Mouse (Mus musculus) embryonic facial prominence, embryonic 10.5 days (tissue): ENCODE measurements around the gene Olr1. TPM values are rescaled to one million over a fixed set of nuclear protein-coding genes. Genes with fewer than 3 reads are reported as not detected.
"Not testable (repeated sequence)": the region's sequence is repeated elsewhere in the genome, so short reads cannot be mapped to it uniquely, and the experiment has no call there.

Experiments
- DNase-seq: peaks from one replicate; pipeline ENCODE4 v3.0.0-alpha.2; 2017; ENCODE audit warnings: low spot score
- H3K27ac ChIP-seq: fragments of 300-500 bp; sonication (generic); replicated peaks from 2 replicates; pipeline ENCODE4 v1.5.1; 2016; ENCODE audit warnings: mild to moderate bottlenecking
- H3K27me3 ChIP-seq: fragments of 300-500 bp; sonication (generic); replicated peaks from 2 replicates; pipeline ENCODE4 v1.6.1; 2016; ENCODE audit warnings: low read depth, mild to moderate bottlenecking; ENCODE audit not compliant: poor library complexity, severe bottlenecking
- H3K36me3 ChIP-seq: fragments of 300-500 bp; sonication (generic); replicated peaks from 2 replicates; pipeline ENCODE4 v1.6.1; 2016; ENCODE audit warnings: mild to moderate bottlenecking, moderate library complexity
- H3K4me1 ChIP-seq: fragments of 300-500 bp; sonication (generic); 2 replicates; pipeline ENCODE4 v1.6.1; 2016
- H3K4me3 ChIP-seq: fragments of 300-500 bp; sonication (generic); 2 replicates; pipeline ENCODE4 v1.5.1; 2016; ENCODE audit warnings: mild to moderate bottlenecking, moderate library complexity
- H3K9me3 ChIP-seq: fragments of 300-500 bp; sonication (generic); 2 replicates; pipeline ENCODE4 v1.6.1; 2016; ENCODE audit warnings: mild to moderate bottlenecking
- WGBS: fragments of 180-500 bp; shearing (Covaris S2); methylation state at CpG from one replicate; pipeline ENCODE4 v1.1.7; 2016; 5-methylcytosine and 5-hydroxymethylcytosine counted together
- polyA plus RNA-seq: library from polyadenylated mRNA; unstranded; fragments of >200 nt; fragmentation: Nextera tagmentation; extraction: Ambion mirVana; gene quantifications from 2 replicates; pipeline ENCODE4 v1.2.1, GENCODE M21; 2016

The Olr1 gene
- polyA plus RNA-seq, 1 experiment from 2014 or later: 0.06 TPM

- not testable (repeated sequence) for H3K4me3 ChIP-seq, H3K27me3 ChIP-seq, DNase-seq, H3K27ac ChIP-seq, H3K4me1 ChIP-seq, H3K36me3 ChIP-seq, H3K9me3 ChIP-seq
- 92% methylated on average over 1 of the region's 1 CpGs for WGBS
Measured at GRCm38 (mm10) chr6:129499516-129499915, 7.4 kb downstream of the Olr1 start.

DNA sequence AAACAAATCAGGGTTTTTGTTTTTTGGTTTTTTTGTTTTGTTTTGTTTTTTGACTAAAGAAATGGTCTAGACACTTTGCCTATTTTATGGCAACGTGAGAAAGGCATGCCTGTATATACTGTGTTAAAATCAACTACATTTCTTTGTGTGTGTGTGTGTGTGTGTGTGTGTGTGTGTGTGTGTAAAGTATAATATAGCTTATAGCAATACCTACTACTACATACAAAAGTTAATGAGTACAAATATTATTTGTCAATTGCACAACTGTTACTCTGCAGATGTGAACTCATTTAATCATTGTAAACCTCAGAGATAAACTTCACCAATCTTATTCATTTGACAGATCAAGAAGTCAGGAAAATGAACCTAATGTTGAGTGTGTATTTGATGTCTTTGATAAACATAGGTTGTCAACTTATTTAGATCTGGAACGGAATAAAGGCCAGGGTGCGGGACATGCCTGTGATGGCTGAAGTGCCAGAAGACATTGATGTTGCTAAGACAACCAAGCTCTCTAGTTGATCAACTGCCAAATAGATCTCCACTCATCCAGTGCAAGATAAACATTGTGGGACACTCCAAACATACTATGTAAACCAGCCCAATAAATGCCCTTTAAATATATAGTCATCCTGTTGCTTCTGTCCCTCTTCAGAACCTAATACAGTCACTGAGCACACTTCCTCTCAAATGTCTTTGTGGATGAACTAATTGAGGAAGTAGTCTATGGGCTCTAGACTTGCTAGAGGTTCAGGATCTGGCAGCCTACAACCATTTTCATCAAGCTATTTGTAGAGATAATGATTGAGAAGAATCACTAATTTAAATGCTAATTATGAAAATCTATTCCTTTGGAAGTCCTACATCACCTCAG lies 9.4 kb downstream of the Olr1 start:
- H3K4me1 ChIP-seq: no peaks in the 10 kb centered on the region
- no peaks in the 10 kb centered on the region for H3K9me3 ChIP-seq
- H3K4me3 ChIP-seq: no peak overlapping the region
- no peaks in the 10 kb centered on the region for H3K27me3 ChIP-seq
- DNase-seq: no peak
- H3K36me3 ChIP-seq: no peaks in the 10 kb centered on the region
- WGBS: 94% methylated on average over 3 of the region's 3 CpGs
- no peak overlapping the region for H3K27ac ChIP-seq

- no peak for DNase-seq
- H3K27ac ChIP-seq: no peak overlapping the region
- H3K27me3 ChIP-seq: no peaks in the 10 kb centered on the region
Measured at GRCm38 (mm10) chr6:129494924-129495323, 12.0 kb downstream of the Olr1 start.

GRCm38 (mm10) chr6:129480089-129480958 lies 26.6 kb downstream of the Olr1 start:
- H3K4me1 ChIP-seq: no peaks in the 10 kb centered on the region
- H3K36me3 ChIP-seq: no peaks in the 10 kb centered on the region
- no peaks in the 10 kb centered on the region for H3K27me3 ChIP-seq
- no peaks in the 10 kb centered on the region for H3K9me3 ChIP-seq
- no peak overlapping the region for H3K27ac ChIP-seq
- 67% methylated on average over 8 of the region's 8 CpGs for WGBS
- DNase-seq: no peak
- H3K4me3 ChIP-seq: no peak overlapping the region

More at GRCm38 (mm10) chr6:129494924-129495323, 12.0 kb downstream of the Olr1 start:
- WGBS: 83% methylated on average over 4 of the region's 4 CpGs
- no peak overlapping the region for H3K4me3 ChIP-seq
- no peaks in the 10 kb centered on the region for H3K9me3 ChIP-seq
- no peaks in the 10 kb centered on the region for H3K4me1 ChIP-seq
- H3K36me3 ChIP-seq: no peaks in the 10 kb centered on the region

DNA sequence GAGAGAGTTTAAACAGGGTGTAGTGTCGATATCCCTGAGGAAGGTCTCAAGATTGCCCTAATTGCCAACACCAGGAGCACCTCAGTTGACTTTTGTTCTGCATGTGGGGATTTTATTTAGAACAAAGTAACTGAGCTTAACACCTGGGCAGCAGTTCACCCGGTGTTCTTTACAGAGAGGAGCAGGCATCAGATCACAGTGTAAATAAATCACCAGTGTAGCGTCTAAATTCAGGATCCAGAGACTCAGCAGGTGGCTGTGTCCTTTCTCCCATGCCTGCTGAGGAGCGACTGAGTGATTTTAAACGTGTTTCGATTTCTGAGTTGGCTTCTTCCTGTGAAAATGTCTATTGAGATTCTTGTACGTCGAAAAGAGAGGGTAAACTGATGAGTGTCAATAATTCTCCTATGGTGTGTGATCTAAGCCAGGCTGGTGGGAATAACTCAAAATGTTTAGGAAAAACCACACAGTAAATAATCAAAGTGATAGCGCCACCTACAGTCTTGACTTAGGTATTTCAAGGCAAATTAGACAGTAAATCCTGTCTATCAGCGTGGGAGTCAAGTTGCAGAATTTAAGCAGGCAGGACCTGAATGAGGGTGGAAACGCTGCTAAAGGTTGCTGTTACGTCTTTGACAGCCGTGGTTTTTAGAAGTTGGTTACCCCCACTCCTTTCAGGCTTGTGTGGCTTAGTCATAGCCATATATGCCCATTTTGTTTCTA lies 30.4 kb downstream of the Olr1 start:
- no peak for DNase-seq
- H3K27me3 ChIP-seq: no peaks in the 10 kb centered on the region
- H3K9me3 ChIP-seq: no peaks in the 10 kb centered on the region
- no peak overlapping the region for H3K27ac ChIP-seq
- no peaks in the 10 kb centered on the region for H3K36me3 ChIP-seq
- WGBS: 33% methylated on average over 13 of the region's 13 CpGs
- no peaks in the 10 kb centered on the region for H3K4me1 ChIP-seq
- no peak overlapping the region for H3K4me3 ChIP-seq

DNA sequence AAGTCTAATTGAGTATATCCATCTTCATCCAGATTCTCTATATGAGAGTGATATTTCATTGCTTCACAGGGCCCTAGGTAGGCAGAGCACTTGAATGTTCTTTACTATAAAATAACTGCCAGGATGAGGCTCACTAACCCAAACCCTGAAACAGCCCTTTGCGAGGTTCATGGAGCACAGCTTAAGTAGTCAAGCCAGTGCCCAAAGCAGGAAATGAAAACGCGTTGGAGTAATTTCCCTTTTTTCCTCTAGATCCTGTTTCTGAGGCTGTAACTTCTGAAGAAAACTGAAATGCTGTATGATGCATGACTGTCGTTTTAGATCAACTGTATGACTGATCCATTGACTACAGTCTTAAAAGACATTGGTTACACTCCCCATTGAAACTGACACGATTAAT lies 34.3 kb downstream of the Olr1 start:
- H3K4me1 ChIP-seq: no peaks in the 10 kb centered on the region
- WGBS: 85% methylated on average over 5 of the region's 5 CpGs
- no peak overlapping the region for H3K27ac ChIP-seq
- H3K9me3 ChIP-seq: no peaks in the 10 kb centered on the region
- H3K4me3 ChIP-seq: no peak overlapping the region
- no peak for DNase-seq
- H3K36me3 ChIP-seq: no peaks in the 10 kb centered on the region
- H3K27me3 ChIP-seq: no peaks in the 10 kb centered on the region

GRCm38 (mm10) chr6:129471386-129471785 lies 35.6 kb downstream of the Olr1 start:
- Histone ChIP-seq H3K27me3 (no peaks in the 10 kb centered on the region), H3K27ac (no peak overlapping the region), H3K9me3 (no peaks in the 10 kb centered on the region), H3K4me3 (no peak overlapping the region), H3K36me3 (no peaks in the 10 kb centered on the region), H3K4me1 (no peaks in the 10 kb centered on the region)
- DNase-seq: no peak
- WGBS: 92% methylated on average over 6 of the region's 6 CpGs

GRCm38 (mm10) chr6:129451411-129452039 lies 55.4 kb downstream of the Olr1 start, which contains the start of gene Clec1a:
Clec1a (minus strand) TSS chr6:129452000.
- Histone ChIP-seq H3K36me3 (no peaks in the 10 kb centered on the region), H3K4me1 (peaks cover 3% of the 10 kb centered on the region; the same call in 1 of the 2 replicates), H3K9me3 (no peaks in the 10 kb centered on the region), H3K4me3 (no peak within 1 kb of the TSS), H3K27ac (no peak within 1 kb of the TSS), H3K27me3 (no peaks in the 10 kb centered on the region)
- WGBS: 64% methylated on average over 13 of the region's 13 CpGs
- peak; percentile 14 for DNase-seq

DNA sequence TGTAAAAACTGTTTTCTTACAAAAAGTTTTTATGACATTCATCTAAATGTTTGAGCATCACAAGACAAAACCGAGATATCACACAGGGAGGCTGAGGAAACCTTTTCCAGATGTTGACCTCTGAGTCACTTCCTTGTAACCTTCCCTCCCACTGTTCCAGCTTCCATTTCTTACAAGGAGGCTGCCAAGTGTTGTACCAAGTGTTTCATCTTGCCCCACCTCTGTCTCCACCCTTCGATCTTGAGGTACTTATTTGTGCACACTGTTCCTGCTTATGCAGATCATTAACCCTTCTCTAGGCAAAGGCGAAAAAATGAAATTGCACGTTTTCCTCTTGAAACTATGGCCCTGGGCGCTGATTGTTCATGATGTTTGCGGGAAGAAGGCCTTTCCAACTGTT lies 57.2 kb downstream of the Olr1 start:
- no peak overlapping the region for H3K4me3 ChIP-seq
- H3K9me3 ChIP-seq: no peaks in the 10 kb centered on the region
- H3K36me3 ChIP-seq: no peaks in the 10 kb centered on the region
- DNase-seq: no peak
- 70% methylated on average over 6 of the region's 6 CpGs for WGBS
- H3K27ac ChIP-seq: no peak overlapping the region
- H3K4me1 ChIP-seq: peaks cover 3% of the 10 kb centered on the region; the same call in 1 of the 2 replicates
- no peaks in the 10 kb centered on the region for H3K27me3 ChIP-seq

GRCm38 (mm10) chr6:129438033-129438432 lies 68.9 kb downstream of the Olr1 start:
- DNase-seq: no peak
- 91% methylated on average over 2 of the region's 2 CpGs for WGBS
- H3K27me3 ChIP-seq: no peaks in the 10 kb centered on the region

GRCm38 (mm10) chr6:129436025-129436424 lies 70.9 kb downstream of the Olr1 start:
- Histone ChIP-seq H3K27ac (no peak overlapping the region), H3K36me3 (no peaks in the 10 kb centered on the region), H3K27me3 (no peaks in the 10 kb centered on the region), H3K4me3 (no peak overlapping the region), H3K4me1 (no peaks in the 10 kb centered on the region), H3K9me3 (no peaks in the 10 kb centered on the region)
- DNase-seq: no peak
- 88% methylated on average over 3 of the region's 3 CpGs for WGBS

More at GRCm38 (mm10) chr6:129438033-129438432, 68.9 kb downstream of the Olr1 start:
- H3K36me3 ChIP-seq: no peaks in the 10 kb centered on the region
- H3K4me3 ChIP-seq: no peak overlapping the region
- no peaks in the 10 kb centered on the region for H3K9me3 ChIP-seq
- no peaks in the 10 kb centered on the region for H3K4me1 ChIP-seq
- no peak overlapping the region for H3K27ac ChIP-seq
